Mouse (Mus musculus) brain, embryonic 14.5 days (tissue): ENCODE measurements around the gene Cpe. TPM values are rescaled to one million over a fixed set of nuclear protein-coding genes. Genes with fewer than 3 reads are reported as not detected.

Source experiments
- DNase-seq: peaks from one replicate; pipeline ENCODE4 v3.0.0-alpha.2; 2011; ENCODE audit warnings: low read depth
- CTCF ChIP-seq: fragments of 200-500 bp; IDR thresholded peaks from 2 replicates; pipeline ENCODE4 v1.5.1; 2012; ENCODE audit warnings: inconsistent platforms, mild to moderate bottlenecking, moderate library complexity, borderline replicate concordance; ENCODE audit not compliant: insufficient read depth, insufficient read length; ENCODE audit errors: extremely low read depth
- POLR2A ChIP-seq: fragments of 200-500 bp; IDR thresholded peaks from 2 replicates; pipeline ENCODE4 v1.6.1; 2012; ENCODE audit warnings: mild to moderate bottlenecking, inconsistent platforms, borderline replicate concordance; ENCODE audit not compliant: poor library complexity, insufficient read depth, insufficient read length, severe bottlenecking; ENCODE audit errors: extremely low read depth
- polyA plus RNA-seq: library from polyadenylated mRNA; depleted of rRNA; stranded (reverse); fragments of >200 nt; gene quantifications from 2 replicates; pipeline ENCODE4 v1.2.3, GENCODE M21; 2012

Gene Cpe
- polyA plus RNA-seq, 1 experiment: 339 TPM

- no peak for TF ChIP-seq POLR2A
These were observed 19.6 kb upstream of the Cpe start for GRCm38 (mm10) chr8:64712499-64712898.

GRCm38 (mm10) chr8:64711544-64711943 is 18.7 kb upstream of the Cpe start:
- TF ChIP-seq POLR2A: no peak
- no peak for TF ChIP-seq CTCF
- no peak for DNase-seq

More at GRCm38 (mm10) chr8:64712499-64712898, 19.6 kb upstream of the Cpe start:
- no peak for DNase-seq

GRCm38 (mm10) chr8:64707481-64707880 is 14.6 kb upstream of the Cpe start:
- TF ChIP-seq POLR2A: no peak
- TF ChIP-seq CTCF: no peak
- DNase-seq: no peak

- TF ChIP-seq POLR2A: no peak
- TF ChIP-seq CTCF: no peak
These were observed 10.3 kb upstream of the Cpe start for GRCm38 (mm10) chr8:64703191-64703590.

GRCm38 (mm10) chr8:64691591-64692401 is 1.1 kb downstream of the Cpe start:
- TF ChIP-seq CTCF: no peak
- TF ChIP-seq POLR2A: no peak

More at GRCm38 (mm10) chr8:64703191-64703590, 10.3 kb upstream of the Cpe start:
- DNase-seq: no peak

GRCm38 (mm10) chr8:64690845-64691244 is 2.0 kb downstream of the Cpe start:
- no peak for TF ChIP-seq POLR2A
- no peak for TF ChIP-seq CTCF
- peak; percentile 55 for DNase-seq

More at GRCm38 (mm10) chr8:64691591-64692401, 1.1 kb downstream of the Cpe start:
- DNase-seq: peak; percentile 64

- no peak for TF ChIP-seq CTCF
- TF ChIP-seq POLR2A: no peak
- DNase-seq: no peak
These were observed 2.5 kb downstream of the Cpe start for GRCm38 (mm10) chr8:64690306-64690705.

- TF ChIP-seq POLR2A: no peak
- TF ChIP-seq CTCF: no peak
- no peak for DNase-seq
These were observed 4.1 kb downstream of the Cpe start for GRCm38 (mm10) chr8:64688741-64689140.

GRCm38 (mm10) chr8:64688161-64688560 is 4.7 kb downstream of the Cpe start:
- TF ChIP-seq CTCF: no peak
- no peak for TF ChIP-seq POLR2A
- no peak for DNase-seq

- DNase-seq: no peak
- no peak for TF ChIP-seq POLR2A
- no peak for TF ChIP-seq CTCF
These were observed 10.4 kb downstream of the Cpe start for GRCm38 (mm10) chr8:64682501-64682900.

- no peak for DNase-seq
These were observed 16.5 kb downstream of the Cpe start for GRCm38 (mm10) chr8:64676381-64676780.

More at GRCm38 (mm10) chr8:64676381-64676780, 16.5 kb downstream of the Cpe start:
- TF ChIP-seq POLR2A (no peak), CTCF (no peak)
